In genomic region chrX:20547609-20548008, GRCm38 (mm10) we compare ENCODE assay signal across 8 mouse cellular contexts. TPM values are rescaled to one million over a fixed set of nuclear protein-coding genes. Genes with fewer than 3 reads are reported as not detected.
DNase-seq lines count a peak whose midpoint lies in the region; ATAC-seq and TF ChIP-seq lines count a peak whose summit lies in the region.

No protein-coding gene starts in this region.

- 55% methylated on average over 5 of the region's 5 CpGs for WGBS in heart, embryonic 11.5 days (ENCODE audit: insufficient replicate concordance)
- 20% methylated on average over 5 of the region's 5 CpGs for WGBS in intestine, postnatal 0 days
- WGBS in midbrain, embryonic 12.5 days: 55% methylated on average over 5 of the region's 5 CpGs

- no peaks in the 10 kb centered on the region for H3K27me3 ChIP-seq in heart, embryonic 11.5 days (ENCODE audit: control insufficient read depth, insufficient read depth, low read length)
- no peaks in the 10 kb centered on the region for H3K27me3 ChIP-seq in intestine, postnatal 0 days (replicated peaks; ENCODE audit: control insufficient read depth, insufficient read depth, low read length)
- H3K27me3 ChIP-seq in midbrain, embryonic 12.5 days: no peaks in the 10 kb centered on the region

- ATAC-seq in heart, embryonic 11.5 days (replicated peaks; ENCODE audit: insufficient number of reproducible peaks, low FRiP score, low TSS enrichment): no peak
- no peak for ATAC-seq in intestine, postnatal 0 days
- no peak for ATAC-seq in midbrain, embryonic 12.5 days (ENCODE audit: low FRiP score, low read depth)
- no peak for ATAC-seq in erythroid progenitor cell, adult 5-6 weeks (replicated peaks; ENCODE audit: low FRiP score, poor library complexity, severe bottlenecking)

- no peak overlapping the region for H3K27ac ChIP-seq in heart, embryonic 11.5 days (ENCODE audit: low read depth, low read length)
- no peak overlapping the region for H3K27ac ChIP-seq in bone marrow macrophage, adult 2 months (ENCODE audit: insufficient read depth, low read depth, low read length)
- no peak overlapping the region for H3K27ac ChIP-seq in intestine, postnatal 0 days (ENCODE audit: low read depth, low read length)
- H3K27ac ChIP-seq in midbrain, embryonic 12.5 days (replicated peaks): no peak overlapping the region
- H3K27ac ChIP-seq in left cerebral cortex, adult 2 months: no peak overlapping the region

- peak overlapping the region; percentile 64 for H3K4me2 ChIP-seq in heart, embryonic 11.5 days
- peak overlapping the region; percentile 68 for H3K4me2 ChIP-seq in intestine, postnatal 0 days (replicated peaks; ENCODE audit: low read depth)
- peak overlapping the region; percentile 50 for H3K4me2 ChIP-seq in midbrain, embryonic 12.5 days (replicated peaks)

- H3K4me1 ChIP-seq in heart, embryonic 11.5 days (ENCODE audit: control insufficient read depth, insufficient read depth, low read length): no peaks in the 10 kb centered on the region
- no peaks in the 10 kb centered on the region for H3K4me1 ChIP-seq in bone marrow macrophage, adult 2 months (ENCODE audit: control insufficient read depth, insufficient read depth, low read length)
- no peaks in the 10 kb centered on the region for H3K4me1 ChIP-seq in intestine, postnatal 0 days (replicated peaks; ENCODE audit: control insufficient read depth, insufficient read depth, low read length)
- H3K4me1 ChIP-seq in midbrain, embryonic 12.5 days: no peaks in the 10 kb centered on the region

- no peaks in the 10 kb centered on the region for H3K36me3 ChIP-seq in heart, embryonic 11.5 days (ENCODE audit: control insufficient read depth, insufficient read depth, low read length)
- no peaks in the 10 kb centered on the region for H3K36me3 ChIP-seq in intestine, postnatal 0 days (ENCODE audit: control insufficient read depth, insufficient read depth)
- no peaks in the 10 kb centered on the region for H3K36me3 ChIP-seq in midbrain, embryonic 12.5 days

- TF ChIP-seq POLR2A in bone marrow macrophage, adult 2 months (IDR thresholded peaks at IDR 0.05; ENCODE audit: borderline replicate concordance, low read depth, low read length): no peak

- no peak for DNase-seq in heart, adult 9 months (ENCODE audit: low spot score in 2 of 2)
- DNase-seq in left cerebral cortex, adult 2 months (ENCODE audit: extremely low spot score in 1 of 2, low spot score in 2 of 2): no peak
- no peak for DNase-seq in left cerebral cortex, postnatal 14 days (ENCODE audit: low spot score in 2 of 2)

- intact Hi-C loops in left cerebral cortex, adult 2 months (cut with DNase I): no loop called here
- intact Hi-C loops in left cerebral cortex, postnatal 14 days (cut with DNase I): no loop called here

- no peak for TF ChIP-seq CTCF in bone marrow macrophage, adult 2 months (IDR thresholded peaks at IDR 0.05; ENCODE audit: low read depth, low read length)
- no peak for TF ChIP-seq CTCF in intestine, postnatal 0 days (IDR thresholded peaks at IDR 0.05; ENCODE audit: low read depth)
- TF ChIP-seq CTCF in left cerebral cortex, adult 2 months (IDR thresholded peaks at IDR 0.05): no peak

- no peak overlapping the region for H3K4me3 ChIP-seq in heart, embryonic 11.5 days (ENCODE audit: low read depth, low read length)
- H3K4me3 ChIP-seq in bone marrow macrophage, adult 2 months (ENCODE audit: insufficient read depth, low read length): peak overlapping the region; percentile 55; the same call in 1 of the 2 replicates
- H3K4me3 ChIP-seq in intestine, postnatal 0 days (ENCODE audit: low read depth, low read length): peak overlapping the region; percentile 34; the same call in 1 of the 2 replicates
- peak overlapping the region; percentile 37; the same call in 1 of the 2 replicates for H3K4me3 ChIP-seq in midbrain, embryonic 12.5 days
- H3K4me3 ChIP-seq in left cerebral cortex, adult 2 months: no peak overlapping the region

- no peaks in the 10 kb centered on the region for H3K9me3 ChIP-seq in heart, embryonic 11.5 days (replicated peaks; ENCODE audit: control insufficient read depth, low read length)
- H3K9me3 ChIP-seq in intestine, postnatal 0 days (ENCODE audit: control insufficient read depth): no peaks in the 10 kb centered on the region
- no peaks in the 10 kb centered on the region for H3K9me3 ChIP-seq in midbrain, embryonic 12.5 days

- no peak overlapping the region for H3K9ac ChIP-seq in heart, embryonic 11.5 days (ENCODE audit: low read depth, low read length)
- H3K9ac ChIP-seq in intestine, postnatal 0 days (ENCODE audit: low read depth, low read length): no peak overlapping the region
- H3K9ac ChIP-seq in midbrain, embryonic 12.5 days (replicated peaks): no peak overlapping the region

RNA-seq across cellular contexts. Expression of gene Rgn, which starts 2.0 kb away (rescaled TPM):
- 0.86 and 0.89 TPM in 2 replicates for polyA plus RNA-seq in heart, embryonic 11.5 days (2014; fragmentation: Nextera tagmentation; extraction: Ambion mirVana)
- not detected in 2 replicates for polyA plus RNA-seq in bone marrow macrophage, adult 2 months (2012; ENCODE audit: insufficient read depth, insufficient read length, missing spikeins)
- polyA plus RNA-seq in intestine, postnatal 0 days (2015; fragmentation: Nextera tagmentation; extraction: Ambion mirVana): 13.1 and 14.4 TPM in 2 replicates
- polyA plus RNA-seq in midbrain, embryonic 12.5 days (2016; fragmentation: Nextera tagmentation; extraction: Ambion mirVana): 0.14 and 0.65 TPM in 2 replicates
- under 1 TPM in 1 of 2 experiments, not detected in 1; 0.35 TPM for total RNA-seq in left cerebral cortex, adult 2 months (2021)
- total RNA-seq in left cerebral cortex, postnatal 14 days (2021): under 1 TPM in 1 of 2 experiments, not detected in 1; 0.21 TPM
- not detected in 2 replicates for total RNA-seq in erythroid progenitor cell, adult 5-6 weeks (2015; ENCODE audit: low replicate concordance)
- total RNA-seq in erythroid progenitor cell, adult 5-6 weeks (2017; ENCODE audit: low replicate concordance): not detected in 2 replicates

Comparison
In these comparisons a context has a peak if more than half of its experiments do, and no peak if none do; other contexts are left out.
1. H3K4me3 ChIP-seq: peak in bone marrow macrophage, adult 2 months (single experiment), intestine, postnatal 0 days (single experiment) and midbrain, embryonic 12.5 days (single experiment); none in heart, embryonic 11.5 days (single experiment) and left cerebral cortex, adult 2 months (single experiment).
2. Peak in every context shown above with its lines, with median percentiles within 50 percentile points of each other: H3K4me2 ChIP-seq.